Mouse (Mus musculus) thymus, adult 2 months (tissue): ENCODE results near the gene Apba2.

ENCODE experiments used
- CTCF ChIP-seq: fragments of 200-500 bp; IDR thresholded peaks from 2 replicates; pipeline ENCODE4 v1.5.1; 2012; ENCODE audit warnings: mild to moderate bottlenecking, control low read depth, low read length, moderate library complexity, borderline replicate concordance; ENCODE audit not compliant: control insufficient read depth, poor library complexity, insufficient read depth; ENCODE audit errors: extremely low read depth
- POLR2A ChIP-seq: fragments of 200-500 bp; IDR thresholded peaks from 2 replicates; pipeline ENCODE4 v1.6.1; 2012; ENCODE audit warnings: mild to moderate bottlenecking, low read length, control low read depth, moderate library complexity; ENCODE audit not compliant: control insufficient read depth, poor library complexity, insufficient read depth; ENCODE audit errors: extremely low read depth

- TF ChIP-seq POLR2A = no peak
- TF ChIP-seq CTCF = no peak
Measured at GRCm38 (mm10) chr7:64697791-64698337, 196.4 kb downstream of the Apba2 start.
